Mouse (Mus musculus): ENCODE data around the gene Mup14.
"Not testable (repeated sequence)": the region's sequence is repeated elsewhere in the genome, so short reads cannot be mapped to it uniquely, and the experiment has no call there.

Mup14 gene

GRCm38 (mm10) chr4:61303900-61304299 lies at the start of gene Mup14:
Mup14 (minus strand) TSS chr4:61304000.
- not testable (repeated sequence) for DNase-seq (ENCODE audit: low read depth in 2 of 2, low spot score in 2 of 2)

GRCm38 (mm10) chr4:61338108-61338507 lies 34.3 kb upstream of the Mup14 start:
- not testable (repeated sequence) for DNase-seq (ENCODE audit: low read depth in 2 of 2, low spot score in 2 of 2)
